Mouse (Mus musculus) kidney, adult 2 months (tissue): Measurements from ENCODE around the gene Trim37. TPM values are rescaled to one million over a fixed set of nuclear protein-coding genes. Genes with fewer than 3 reads are reported as not detected.

ENCODE experiments used
- DNase-seq: peaks from one replicate; pipeline ENCODE4 v3.0.0; 2021
- H3K27ac ChIP-seq: fragments of 200-500 bp; 2 replicates; pipeline ENCODE4 v1.5.1; 2012; ENCODE audit warnings: low read depth, low read length, control low read depth, inconsistent platforms; ENCODE audit not compliant: insufficient read depth
- H3K27me3 ChIP-seq: fragments of 200-500 bp; replicated peaks from 2 replicates; pipeline ENCODE4 v1.6.1; 2012; ENCODE audit warnings: mild to moderate bottlenecking, moderate library complexity, low read length, inconsistent platforms; ENCODE audit not compliant: control insufficient read depth, insufficient read depth
- H3K36me3 ChIP-seq: fragments of 200-500 bp; 2 replicates; pipeline ENCODE4 v1.6.1; 2012; ENCODE audit warnings: mild to moderate bottlenecking, moderate library complexity, low read length, inconsistent platforms; ENCODE audit not compliant: control insufficient read depth, insufficient read depth
- H3K4me1 ChIP-seq: fragments of 200-500 bp; 2 replicates; pipeline ENCODE4 v1.6.1; 2011; ENCODE audit warnings: low read length; ENCODE audit not compliant: control insufficient read depth, insufficient read depth
- H3K4me3 ChIP-seq: fragments of 200-500 bp; 2 replicates; pipeline ENCODE4 v1.5.1; 2011; ENCODE audit warnings: mild to moderate bottlenecking, low read depth, low read length, control low read depth; ENCODE audit not compliant: insufficient read depth
- CTCF ChIP-seq: fragments of 200-500 bp; conservative IDR thresholded peaks from 2 replicates; pipeline ENCODE4 v1.5.1; 2011; ENCODE audit warnings: low read depth, mild to moderate bottlenecking, control low read depth, low read length, moderate library complexity, mixed read lengths; ENCODE audit not compliant: insufficient read depth, insufficient read length
- POLR2A ChIP-seq: fragments of 200-500 bp; IDR thresholded peaks from one replicate; pipeline ENCODE4 v1.6.1; 2011; ENCODE audit warnings: low read depth, low read length, control low read depth
- WGBS: fragments of 180-500 bp; shearing (Covaris S2); methylation state at CpG from one replicate; pipeline ENCODE4 v1.1.7; 2018; 5-methylcytosine and 5-hydroxymethylcytosine counted together
- polyA plus RNA-seq: library from polyadenylated mRNA; depleted of rRNA; stranded (reverse); fragments of >200 nt; gene quantifications from 2 replicates; pipeline ENCODE4 v1.2.3, GENCODE M21; 2012

Gene Trim37
- polyA plus RNA-seq, 1 experiment = 5.1 TPM

DNA sequence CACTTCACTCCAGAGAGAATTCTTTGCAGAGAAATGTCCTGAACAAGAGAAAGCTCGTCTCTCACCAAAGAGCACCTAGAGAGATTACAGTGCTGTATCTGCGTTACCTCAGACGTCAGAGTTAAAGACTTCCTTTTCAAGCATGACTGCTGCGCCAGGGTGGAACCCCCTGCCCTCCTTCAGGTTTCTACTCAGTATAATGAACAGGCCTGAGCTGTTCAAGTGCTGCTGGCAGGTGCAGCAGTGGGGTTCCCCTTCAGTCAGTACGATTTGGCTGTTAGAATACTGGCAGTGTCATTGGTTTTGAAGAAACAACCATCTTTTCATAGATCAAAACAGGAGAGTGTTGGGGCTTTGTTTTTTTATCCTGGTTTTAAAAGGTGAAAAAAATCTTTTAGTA lies 100.2 kb downstream of the Trim37 start:
- no peak for DNase-seq
- Histone ChIP-seq H3K27me3 (no peaks in the 10 kb centered on the region), H3K4me3 (no peak overlapping the region), H3K4me1 (0 out of 2 replicates have a peak, but pooled peaks cover 3% of the 10 kb centered on the region), H3K36me3 (no peaks in the 10 kb centered on the region), H3K27ac (no peak overlapping the region)
- TF ChIP-seq POLR2A (no peak), CTCF (no peak)
- WGBS = 84% methylated on average over 5 of the region's 5 CpGs

DNA sequence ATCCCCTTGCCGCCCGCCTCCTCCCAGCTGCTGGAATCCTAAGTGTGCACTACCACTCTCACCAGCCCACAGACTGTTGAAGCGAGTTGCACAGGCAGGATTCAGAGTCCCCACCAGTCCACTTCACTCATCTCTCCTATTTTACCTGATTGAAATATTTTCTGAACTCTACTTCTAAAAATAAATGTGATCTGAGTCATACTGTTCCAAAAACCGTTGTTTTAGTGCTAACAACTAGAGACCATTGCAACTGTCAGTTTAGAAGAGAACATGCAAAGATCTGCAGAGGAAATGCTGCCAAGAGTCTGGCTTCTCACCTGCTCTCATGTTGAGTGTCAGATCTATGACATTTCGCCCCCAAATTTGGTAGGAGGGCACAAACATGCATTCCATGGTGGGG lies 106.5 kb downstream of the Trim37 start:
- 90% methylated on average over 5 of the region's 5 CpGs for WGBS
- no peak for DNase-seq
- TF ChIP-seq POLR2A (no peak), CTCF (no peak)
- Histone ChIP-seq H3K36me3 (no peaks in the 10 kb centered on the region), H3K27me3 (no peaks in the 10 kb centered on the region), H3K4me1 (no peaks in the 10 kb centered on the region), H3K27ac (no peak overlapping the region), H3K4me3 (no peak overlapping the region)

DNA sequence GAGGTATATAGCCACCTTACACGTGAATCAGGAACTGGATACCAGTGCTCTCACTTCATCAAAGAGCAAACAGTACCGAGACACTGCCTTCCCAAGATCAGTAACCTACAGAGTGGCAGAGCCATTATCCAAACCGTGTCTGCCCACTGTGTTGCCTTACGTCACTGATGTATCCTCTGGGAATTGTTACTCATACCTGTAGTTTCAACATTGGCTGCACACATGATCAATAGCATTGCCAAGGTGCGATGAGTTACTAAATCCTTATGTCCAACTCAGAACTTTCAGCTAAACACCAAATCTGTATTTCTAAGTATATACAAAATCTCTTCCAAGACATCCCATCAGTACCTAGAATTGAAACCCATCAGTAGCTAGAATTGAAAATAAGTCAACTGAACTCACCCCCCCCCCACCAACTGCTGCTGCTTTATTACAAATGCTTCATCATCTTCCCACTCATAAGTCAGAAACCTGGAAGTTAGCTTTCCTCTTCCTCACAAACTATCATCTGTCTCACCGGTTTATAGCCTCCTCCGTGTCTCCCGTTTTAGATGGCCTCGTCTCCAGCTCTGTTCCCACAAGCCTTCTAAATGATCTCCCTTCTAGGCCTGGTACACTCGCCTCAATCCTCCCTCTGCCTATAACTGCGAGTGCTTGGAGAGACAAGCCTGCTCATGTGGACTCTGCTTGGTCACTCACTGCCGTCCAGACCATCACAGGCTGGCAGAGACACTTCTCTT lies 108.0 kb downstream of the Trim37 start:
- H3K36me3 ChIP-seq = no peaks in the 10 kb centered on the region
- no peak for DNase-seq
- no peaks in the 10 kb centered on the region for H3K27me3 ChIP-seq
- TF ChIP-seq POLR2A (no peak), CTCF (no peak)
- no peaks in the 10 kb centered on the region for H3K4me1 ChIP-seq
- no peak overlapping the region for H3K4me3 ChIP-seq
- 85% methylated on average over 12 of the region's 12 CpGs for WGBS
- H3K27ac ChIP-seq = no peak overlapping the region

DNA sequence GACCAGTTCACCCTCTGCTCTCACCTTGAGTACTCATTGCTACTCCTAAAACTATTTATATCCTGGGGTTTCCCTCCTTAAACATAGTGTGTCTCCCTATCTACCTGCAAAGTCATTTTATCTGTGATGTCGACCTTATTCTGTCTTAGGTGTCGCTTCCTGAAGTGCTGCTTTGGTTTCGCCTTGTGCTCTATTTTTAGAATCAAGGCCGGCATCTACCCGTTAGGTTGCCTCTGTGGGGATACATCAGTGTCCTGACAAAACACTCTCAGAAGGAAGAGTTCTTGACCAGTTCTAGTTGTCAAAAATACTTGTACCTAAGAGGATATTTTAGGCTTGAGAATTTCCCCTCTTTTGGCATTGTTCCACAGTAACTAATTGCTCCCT lies 108.6 kb downstream of the Trim37 start:
- Histone ChIP-seq H3K36me3 (no peaks in the 10 kb centered on the region), H3K4me1 (no peaks in the 10 kb centered on the region), H3K27me3 (no peaks in the 10 kb centered on the region), H3K4me3 (no peak overlapping the region), H3K27ac (no peak overlapping the region)
- no peak for TF ChIP-seq CTCF
- WGBS = 59% methylated on average over 5 of the region's 5 CpGs
- DNase-seq = no peak

DNA sequence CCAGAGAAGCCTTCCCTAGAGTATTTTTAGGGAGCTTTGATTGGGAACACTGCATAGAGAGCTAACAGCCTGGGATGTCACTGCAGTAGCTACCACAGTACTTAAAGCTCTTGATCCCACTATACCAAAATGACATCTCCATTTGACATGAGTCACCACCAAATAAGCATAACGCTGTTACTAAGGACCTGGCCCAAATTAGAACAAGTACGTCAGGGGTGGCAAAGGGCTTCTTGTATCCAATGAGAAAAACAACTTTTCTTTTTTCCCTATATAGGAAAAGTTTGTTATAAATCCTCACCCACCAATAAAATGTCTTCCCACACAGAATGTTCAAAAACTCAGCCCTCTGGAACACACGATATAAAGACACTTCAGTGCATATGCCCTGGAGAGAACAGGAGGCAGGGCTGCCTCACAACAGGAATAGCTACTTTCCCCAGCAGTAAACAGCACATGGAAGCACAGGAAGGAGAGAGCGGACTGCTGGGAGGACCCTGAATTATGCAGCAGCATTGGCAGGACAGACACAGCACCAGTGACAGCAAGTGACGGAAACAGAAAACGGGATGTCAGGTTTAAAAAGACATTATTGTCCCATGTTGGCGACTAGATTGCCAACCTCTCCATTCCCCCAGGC lies 112.1 kb downstream of the Trim37 start:
- no peak for DNase-seq
- TF ChIP-seq POLR2A (no peak), CTCF (no peak)
- Histone ChIP-seq H3K27me3 (no peaks in the 10 kb centered on the region), H3K4me1 (no peaks in the 10 kb centered on the region), H3K27ac (no peak overlapping the region), H3K36me3 (no peaks in the 10 kb centered on the region), H3K4me3 (no peak overlapping the region)
- whole genome bisulfite sequencing = 85% methylated on average over 7 of the region's 7 CpGs

DNA sequence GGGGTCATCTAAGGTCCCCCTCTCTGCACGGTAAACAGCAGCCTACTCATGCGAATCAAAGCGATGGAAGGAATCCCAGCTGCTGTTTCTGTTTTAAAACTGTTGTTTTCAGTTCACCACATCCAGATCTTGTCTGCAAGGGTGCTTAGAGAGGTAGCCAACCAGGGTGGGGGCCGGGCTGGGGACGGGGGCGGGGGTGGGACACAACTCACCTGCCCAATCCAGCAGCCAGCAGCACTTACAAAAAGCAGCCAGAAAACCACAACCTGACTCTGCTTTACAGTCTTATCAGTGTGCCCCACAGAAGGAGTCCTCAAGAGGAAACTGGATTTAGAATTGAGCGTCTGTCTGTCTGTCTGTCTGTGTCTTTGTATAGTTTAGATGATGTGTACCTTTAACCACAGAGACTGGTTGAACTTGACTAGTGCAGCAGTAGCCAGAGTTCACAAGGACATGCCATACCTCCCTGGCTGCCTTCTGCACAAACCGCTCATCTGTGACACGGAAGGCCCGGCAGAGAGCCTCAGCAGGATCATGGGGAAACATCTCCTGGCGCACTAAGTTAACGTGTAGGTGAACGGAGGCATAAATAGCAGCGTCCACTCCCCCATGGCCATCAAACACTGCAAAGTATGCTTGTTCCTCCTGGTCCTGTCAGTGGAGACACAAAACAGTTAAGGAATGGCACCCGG lies 113.4 kb downstream of the Trim37 start:
- DNase-seq = peak; percentile 50
- H3K4me3 ChIP-seq = no peak overlapping the region
- 47% methylated on average over 15 of the region's 15 CpGs for WGBS
- no peak overlapping the region for H3K27ac ChIP-seq
- H3K27me3 ChIP-seq = no peaks in the 10 kb centered on the region
- no peaks in the 10 kb centered on the region for H3K36me3 ChIP-seq
- no peaks in the 10 kb centered on the region for H3K4me1 ChIP-seq
- TF ChIP-seq POLR2A = no peak

DNA sequence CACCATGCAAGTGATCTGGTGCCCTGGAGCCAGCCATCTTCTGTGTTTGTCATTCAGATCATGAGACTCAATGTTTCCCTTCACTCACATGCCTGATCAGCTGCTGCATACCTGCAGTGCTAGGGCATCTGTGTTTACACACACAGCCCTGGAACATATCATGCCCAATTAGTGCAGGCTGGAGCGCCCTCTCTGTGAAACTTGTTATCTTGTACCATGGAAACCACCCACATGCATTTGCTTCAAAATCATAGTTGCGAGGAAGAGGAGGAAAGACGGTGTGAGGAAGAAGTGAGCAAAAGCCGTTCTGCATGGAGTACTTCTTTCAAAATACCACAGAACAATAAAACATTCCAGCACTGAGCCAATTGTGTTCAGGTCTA lies 113.9 kb downstream of the Trim37 start:
- 74% methylated on average over 4 of the region's 4 CpGs for WGBS
- Histone ChIP-seq H3K27ac (no peak overlapping the region), H3K27me3 (no peaks in the 10 kb centered on the region), H3K4me3 (no peak overlapping the region), H3K36me3 (no peaks in the 10 kb centered on the region), H3K4me1 (no peaks in the 10 kb centered on the region)
- TF ChIP-seq POLR2A = no peak
- no peak for TF ChIP-seq CTCF
- DNase-seq = no peak
